In genomic region chr9:50617794-50618330, GRCm38 (mm10) we compare ENCODE assay signal across 8 mouse cellular contexts. TPM values are rescaled to one million over a fixed set of nuclear protein-coding genes. Genes with fewer than 3 reads are reported as not detected.
DNase-seq lines count a peak whose midpoint lies in the region; ATAC-seq lines count a peak whose summit lies in the region.

No protein-coding gene starts in this region.

- H3K27ac ChIP-seq in heart, embryonic 15.5 days, result no peak overlapping the region
- H3K27ac ChIP-seq in embryonic facial prominence, embryonic 12.5 days, result no peak overlapping the region
- H3K27ac ChIP-seq in hindbrain, embryonic 16.5 days (ENCODE audit: low read depth, low read length), result no peak overlapping the region
- H3K27ac ChIP-seq in midbrain, embryonic 14.5 days (replicated peaks; ENCODE audit: low read depth, low read length), result no peak overlapping the region

- no peak for ATAC-seq in heart, embryonic 15.5 days (replicated peaks; ENCODE audit: insufficient number of reproducible peaks, insufficient read depth, low FRiP score, low read depth)
- no peak for ATAC-seq in embryonic facial prominence, embryonic 12.5 days (ENCODE audit: insufficient number of reproducible peaks, insufficient read depth, low FRiP score, low TSS enrichment)
- ATAC-seq in hindbrain, embryonic 16.5 days, result no peak
- ATAC-seq in midbrain, embryonic 14.5 days (ENCODE audit: low FRiP score, low TSS enrichment), result no peak

- 56% methylated on average over 9 of the region's 9 CpGs for WGBS in heart, embryonic 15.5 days
- 62% methylated on average over 9 of the region's 9 CpGs for WGBS in embryonic facial prominence, embryonic 12.5 days
- 63% methylated on average over 9 of the region's 9 CpGs for WGBS in hindbrain, embryonic 16.5 days
- WGBS in midbrain, embryonic 14.5 days, result 64% methylated on average over 9 of the region's 9 CpGs

- no peaks in the 10 kb centered on the region for H3K27me3 ChIP-seq in heart, embryonic 15.5 days
- no peaks in the 10 kb centered on the region for H3K27me3 ChIP-seq in embryonic facial prominence, embryonic 12.5 days
- no peaks in the 10 kb centered on the region for H3K27me3 ChIP-seq in hindbrain, embryonic 16.5 days (replicated peaks; ENCODE audit: control insufficient read depth, insufficient read depth, low read length)
- no peaks in the 10 kb centered on the region for H3K27me3 ChIP-seq in midbrain, embryonic 14.5 days (ENCODE audit: control insufficient read depth, insufficient read depth, low read length)

- peaks cover 25% of the 10 kb centered on the region for H3K36me3 ChIP-seq in heart, embryonic 15.5 days
- peaks cover 22% of the 10 kb centered on the region for H3K36me3 ChIP-seq in embryonic facial prominence, embryonic 12.5 days
- H3K36me3 ChIP-seq in hindbrain, embryonic 16.5 days (ENCODE audit: control insufficient read depth, insufficient read depth, low read length), result peaks cover 14% of the 10 kb centered on the region
- H3K36me3 ChIP-seq in midbrain, embryonic 14.5 days (ENCODE audit: control insufficient read depth, insufficient read depth, low read length), result peaks cover 24% of the 10 kb centered on the region

- H3K4me3 ChIP-seq in heart, embryonic 15.5 days, result peak overlapping the region; percentile 100
- H3K4me3 ChIP-seq in embryonic facial prominence, embryonic 12.5 days, result peak overlapping the region; percentile 98
- H3K4me3 ChIP-seq in hindbrain, embryonic 16.5 days (ENCODE audit: low read length), result peak overlapping the region; percentile 90
- peak overlapping the region; percentile 68 for H3K4me3 ChIP-seq in midbrain, embryonic 14.5 days (replicated peaks; ENCODE audit: low read depth, low read length)

- H3K9me3 ChIP-seq in heart, embryonic 15.5 days (replicated peaks), result no peaks in the 10 kb centered on the region
- H3K9me3 ChIP-seq in embryonic facial prominence, embryonic 12.5 days, result no peaks in the 10 kb centered on the region
- no peaks in the 10 kb centered on the region for H3K9me3 ChIP-seq in hindbrain, embryonic 16.5 days (ENCODE audit: control insufficient read depth, low read length)
- H3K9me3 ChIP-seq in midbrain, embryonic 14.5 days (ENCODE audit: control insufficient read depth, low read length), result no peaks in the 10 kb centered on the region

- peak overlapping the region; percentile 72 for H3K4me2 ChIP-seq in heart, embryonic 15.5 days
- peak overlapping the region; percentile 71 for H3K4me2 ChIP-seq in embryonic facial prominence, embryonic 12.5 days (replicated peaks)
- H3K4me2 ChIP-seq in hindbrain, embryonic 16.5 days (ENCODE audit: low read length), result peak overlapping the region; percentile 69
- peak overlapping the region; percentile 84 for H3K4me2 ChIP-seq in midbrain, embryonic 14.5 days (ENCODE audit: low read length)

- H3K9ac ChIP-seq in heart, embryonic 15.5 days, result no peak overlapping the region
- H3K9ac ChIP-seq in embryonic facial prominence, embryonic 12.5 days, result no peak overlapping the region
- no peak overlapping the region for H3K9ac ChIP-seq in hindbrain, embryonic 16.5 days (ENCODE audit: low read depth, low read length)
- no peak overlapping the region for H3K9ac ChIP-seq in midbrain, embryonic 14.5 days (replicated peaks; ENCODE audit: low read length)

- peaks cover 18% of the 10 kb centered on the region for H3K4me1 ChIP-seq in heart, embryonic 15.5 days (replicated peaks)
- peaks cover 8% of the 10 kb centered on the region; the same call in 1 of the 2 replicates for H3K4me1 ChIP-seq in embryonic facial prominence, embryonic 12.5 days
- H3K4me1 ChIP-seq in hindbrain, embryonic 16.5 days (ENCODE audit: control insufficient read depth, insufficient read depth, low read depth, low read length), result peaks cover 11% of the 10 kb centered on the region
- peaks cover 10% of the 10 kb centered on the region for H3K4me1 ChIP-seq in midbrain, embryonic 14.5 days (ENCODE audit: control insufficient read depth, insufficient read depth, low read length)

- DNase-seq in heart, postnatal 36 days, result no peak
- no peak for DNase-seq in midbrain, embryonic 14.5 days
- DNase-seq in ovary, postnatal 36 days (ENCODE audit: low spot score), result no peak
- no peak for DNase-seq in cerebellum, postnatal 4 days (ENCODE audit: low spot score in 2 of 2)
- DNase-seq in thymus, postnatal 25 days, result no peak

- intact Hi-C loops in heart, postnatal 36 days (cut with DNase I), result loop anchor here (2.0 to 5.0 kb wide), 4 partner anchors 15 to 459 kb away; partner anchors contain the start of genes Dlat, Fdxacb1, Layn and Sdhd

RNA-seq across cellular contexts. Expression of gene Nkapd1, which starts 0.6 kb away (rescaled TPM):
- 14.5 and 16.4 TPM in 2 replicates for polyA plus RNA-seq in heart, embryonic 15.5 days (2015; fragmentation: Nextera tagmentation; extraction: Ambion mirVana)
- 10 to 100 TPM; 13.0 to 16.5 TPM for total RNA-seq in heart, postnatal 36 days (2021)
- 28.5 and 31.4 TPM in 2 replicates for polyA plus RNA-seq in embryonic facial prominence, embryonic 12.5 days (2016; fragmentation: Nextera tagmentation; extraction: Ambion mirVana)
- polyA plus RNA-seq in hindbrain, embryonic 16.5 days (2015; fragmentation: Nextera tagmentation; extraction: Ambion mirVana), result 15.3 and 16.4 TPM in 2 replicates
- polyA plus RNA-seq in midbrain, embryonic 14.5 days (2014; fragmentation: Nextera tagmentation; extraction: Ambion mirVana), result 24.2 and 25.6 TPM in 2 replicates

RNA-seq across cellular contexts. Expression of gene Pih1d2, which starts 0.7 kb away (rescaled TPM):
- polyA plus RNA-seq in heart, embryonic 15.5 days (2015; fragmentation: Nextera tagmentation; extraction: Ambion mirVana), result 2.1 and 2.6 TPM in 2 replicates
- total RNA-seq in heart, postnatal 36 days (2021), result under 1 TPM in 1 of 2 experiments, not detected in 1; 0.65 TPM
- polyA plus RNA-seq in embryonic facial prominence, embryonic 12.5 days (2016; fragmentation: Nextera tagmentation; extraction: Ambion mirVana), result 4.4 and 4.8 TPM in 2 replicates
- polyA plus RNA-seq in hindbrain, embryonic 16.5 days (2015; fragmentation: Nextera tagmentation; extraction: Ambion mirVana), result 5.2 and 7.1 TPM in 2 replicates
- 2.9 and 4.9 TPM in 2 replicates for polyA plus RNA-seq in midbrain, embryonic 14.5 days (2014; fragmentation: Nextera tagmentation; extraction: Ambion mirVana)

RNA-seq across cellular contexts. Expression of gene Timm8b, which starts 14.2 kb away (rescaled TPM):
- polyA plus RNA-seq in heart, embryonic 15.5 days (2015; fragmentation: Nextera tagmentation; extraction: Ambion mirVana), result 216 and 279 TPM in 2 replicates
- 100 to 1,000 TPM; 271 to 284 TPM for total RNA-seq in heart, postnatal 36 days (2021)
- polyA plus RNA-seq in embryonic facial prominence, embryonic 12.5 days (2016; fragmentation: Nextera tagmentation; extraction: Ambion mirVana), result 304 and 322 TPM in 2 replicates
- polyA plus RNA-seq in hindbrain, embryonic 16.5 days (2015; fragmentation: Nextera tagmentation; extraction: Ambion mirVana), result 311 and 364 TPM in 2 replicates
- 396 and 508 TPM in 2 replicates for polyA plus RNA-seq in midbrain, embryonic 14.5 days (2014; fragmentation: Nextera tagmentation; extraction: Ambion mirVana)

RNA-seq across cellular contexts. Expression of gene Sdhd, which starts 14.2 kb away (rescaled TPM):
- 661 and 746 TPM in 2 replicates for polyA plus RNA-seq in heart, embryonic 15.5 days (2015; fragmentation: Nextera tagmentation; extraction: Ambion mirVana)
- total RNA-seq in heart, postnatal 36 days (2021), result 100 to 1,000 TPM; 693 to 712 TPM
- polyA plus RNA-seq in embryonic facial prominence, embryonic 12.5 days (2016; fragmentation: Nextera tagmentation; extraction: Ambion mirVana), result 240 and 246 TPM in 2 replicates
- 283 and 319 TPM in 2 replicates for polyA plus RNA-seq in hindbrain, embryonic 16.5 days (2015; fragmentation: Nextera tagmentation; extraction: Ambion mirVana)
- polyA plus RNA-seq in midbrain, embryonic 14.5 days (2014; fragmentation: Nextera tagmentation; extraction: Ambion mirVana), result 234 and 235 TPM in 2 replicates

RNA-seq across cellular contexts. Expression of gene Dlat, which starts 41.7 kb away (rescaled TPM):
- polyA plus RNA-seq in heart, embryonic 15.5 days (2015; fragmentation: Nextera tagmentation; extraction: Ambion mirVana), result 125 and 140 TPM in 2 replicates
- total RNA-seq in heart, postnatal 36 days (2021), result 100 to 1,000 TPM; 399 to 460 TPM
- polyA plus RNA-seq in embryonic facial prominence, embryonic 12.5 days (2016; fragmentation: Nextera tagmentation; extraction: Ambion mirVana), result 44.4 and 47.4 TPM in 2 replicates
- 58.8 and 60.1 TPM in 2 replicates for polyA plus RNA-seq in hindbrain, embryonic 16.5 days (2015; fragmentation: Nextera tagmentation; extraction: Ambion mirVana)
- 48.6 and 54.9 TPM in 2 replicates for polyA plus RNA-seq in midbrain, embryonic 14.5 days (2014; fragmentation: Nextera tagmentation; extraction: Ambion mirVana)
